Mouse (Mus musculus) liver, adult 2 months (tissue): ENCODE results near the gene Ust.

ENCODE experiments used
- CTCF ChIP-seq: fragments of 200-500 bp; IDR thresholded peaks from 2 replicates; pipeline ENCODE4 v1.5.1; 2011; ENCODE audit warnings: low read depth, low read length, control low read depth
- POLR2A ChIP-seq: fragments of 200-500 bp; IDR thresholded peaks from 2 replicates; pipeline ENCODE4 v1.6.1; 2011; ENCODE audit warnings: low read length, control low read depth; ENCODE audit not compliant: insufficient read depth; ENCODE audit errors: extremely low read depth

GRCm38 (mm10) chr10:8212611-8213226, 305.9 kb downstream of the Ust start:
- TF ChIP-seq CTCF (no peak), POLR2A (no peak)
